Mouse (Mus musculus) WW6 (cell line): ENCODE data around the gene Hspa12a.
A peak's percentile ranks its signal among the peaks of the same experiment; 100 is the strongest.

Experiments used
- DNase-seq: peaks from one replicate; pipeline ENCODE4 v3.0.0-alpha.2; 2013; ENCODE audit warnings: low read depth, low spot score

Hspa12a gene

DNA sequence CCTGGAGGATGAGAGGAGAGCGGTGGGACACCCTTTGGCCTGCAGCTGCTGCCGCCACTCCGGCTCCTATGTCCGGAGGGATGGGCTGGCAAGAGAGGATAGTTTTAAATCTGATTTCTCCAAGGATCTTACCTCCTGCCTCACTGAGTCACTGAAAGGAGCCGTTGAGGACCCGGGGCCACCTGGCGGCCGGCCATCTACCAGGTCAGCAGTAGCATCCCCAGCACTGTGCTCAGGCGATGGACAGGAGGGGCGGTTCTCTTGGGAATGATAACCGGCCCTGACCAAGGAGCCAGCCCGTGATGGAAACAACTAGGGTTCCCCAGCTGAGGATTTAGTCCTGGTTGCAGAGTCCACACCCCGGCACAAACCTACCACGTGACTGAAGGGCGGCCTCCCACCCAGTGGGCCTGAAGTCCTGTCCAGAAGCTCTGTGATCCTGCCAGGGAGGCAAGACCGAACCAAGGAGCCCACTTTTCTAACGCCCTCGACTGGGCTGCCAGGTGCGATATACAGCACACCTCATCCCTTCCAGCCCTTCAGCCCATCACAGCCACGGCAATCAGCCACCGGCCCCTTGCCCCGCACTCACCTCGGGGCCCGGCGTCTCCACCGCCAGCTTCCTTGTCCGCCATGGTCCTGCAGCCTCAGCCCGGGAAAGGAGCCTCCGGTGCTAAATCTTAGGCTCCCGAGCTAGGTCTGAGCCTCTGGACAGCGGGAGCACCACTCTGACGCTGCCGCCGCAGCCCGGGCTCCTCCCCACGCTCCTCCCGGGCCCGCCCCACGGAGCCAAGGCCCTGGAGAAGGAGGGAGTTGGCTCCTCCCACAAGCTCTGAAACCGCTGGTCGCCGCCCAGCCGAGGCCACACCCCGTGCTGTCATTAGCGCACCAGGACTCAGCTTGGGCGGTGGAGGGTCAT is 82.9 kb downstream of the Hspa12a start:
- DNase-seq: peak; percentile 53

DNA sequence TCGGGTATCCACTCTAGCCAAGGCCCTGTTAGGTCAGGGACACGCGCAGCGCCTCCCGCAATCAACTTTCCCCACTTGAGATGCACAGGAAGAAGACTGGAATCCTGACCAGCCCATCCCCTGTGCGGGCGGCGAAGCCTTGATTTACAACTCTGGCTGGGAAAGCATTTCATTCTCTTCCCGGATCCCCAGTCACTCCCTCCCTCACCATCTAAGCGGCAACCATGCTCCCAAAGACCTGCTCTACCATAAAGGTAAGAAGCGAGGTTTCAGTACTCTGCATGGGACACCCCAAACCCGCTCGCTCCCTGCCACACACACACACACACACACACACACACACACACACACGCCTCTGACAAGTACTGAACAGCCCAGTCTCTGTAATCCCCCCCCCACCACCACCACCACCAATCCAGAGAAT is 83.6 kb downstream of the Hspa12a start:
- no peak for DNase-seq

DNA sequence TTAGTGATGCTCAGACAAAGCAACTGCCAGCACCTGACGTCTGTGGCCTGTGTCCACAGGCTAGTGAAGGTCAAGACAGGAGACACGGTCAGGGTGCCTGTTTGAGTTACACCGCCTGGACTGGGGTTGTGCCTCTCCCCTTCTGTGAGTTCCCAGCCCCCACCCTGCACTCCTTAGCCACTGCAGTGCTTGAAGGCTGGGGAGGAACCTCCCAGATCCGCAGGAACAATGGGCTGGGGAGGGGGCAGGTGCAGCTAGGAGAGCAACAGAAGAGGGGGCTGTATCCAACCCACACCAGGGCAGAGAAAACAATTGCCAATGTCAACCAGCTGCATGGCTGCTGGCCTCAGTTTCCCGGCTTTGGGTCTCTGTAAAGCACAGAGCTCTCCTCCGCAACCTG is 84.1 kb downstream of the Hspa12a start:
- no peak for DNase-seq

DNA sequence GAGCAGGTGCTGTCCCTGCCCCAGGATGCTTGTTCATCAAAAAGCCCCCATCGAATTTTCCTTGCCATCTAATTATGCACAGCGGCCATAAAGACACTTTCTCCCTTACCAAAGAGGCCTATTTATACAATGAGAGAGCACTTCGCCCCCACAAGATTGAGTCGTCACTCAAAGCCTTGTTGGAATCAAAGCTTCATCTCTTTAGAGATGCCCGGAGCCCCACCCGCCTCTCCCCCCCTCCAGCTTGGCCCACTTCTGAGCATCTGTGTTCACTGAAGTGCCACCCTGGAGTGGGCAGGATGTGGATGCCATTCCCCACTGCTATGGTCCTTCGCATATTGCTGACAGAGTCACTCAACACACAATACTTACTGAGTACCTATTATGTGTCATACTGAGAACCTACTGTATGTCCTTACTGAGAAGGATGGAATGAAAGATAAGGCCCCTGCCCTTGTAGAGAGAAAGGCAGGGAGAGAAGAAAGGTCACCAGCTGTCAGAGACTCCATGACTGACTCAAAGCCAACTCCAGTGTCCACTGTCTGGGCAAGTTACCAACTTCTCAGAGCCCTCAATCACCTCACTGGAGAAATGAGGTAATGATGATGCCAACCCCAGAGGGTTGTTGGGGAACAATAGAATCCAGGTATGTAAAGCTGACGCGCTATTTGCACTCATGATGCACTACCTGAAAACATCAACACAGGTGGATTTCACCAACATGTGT is 87.2 kb downstream of the Hspa12a start:
- no peak for DNase-seq

DNA sequence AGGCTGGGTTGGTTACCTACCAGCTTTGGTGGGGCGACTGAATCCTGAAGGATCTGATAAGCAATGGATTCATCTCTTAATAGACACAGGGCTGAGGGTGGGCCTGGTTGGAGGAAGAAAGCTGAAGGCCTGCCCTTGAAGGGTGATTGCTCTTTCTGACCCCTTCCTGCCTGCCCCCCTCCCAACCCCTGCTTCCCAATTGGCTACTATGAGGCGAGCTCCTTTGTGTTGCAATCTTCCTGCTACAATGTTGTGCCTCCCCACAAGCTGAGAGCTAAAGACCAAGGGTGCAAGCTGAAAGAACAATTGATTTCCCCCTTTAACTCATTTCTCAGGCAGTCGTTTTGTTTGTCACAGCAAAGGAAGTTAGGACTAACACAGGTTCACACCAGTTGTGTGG is 88.6 kb downstream of the Hspa12a start:
- no peak for DNase-seq

DNA sequence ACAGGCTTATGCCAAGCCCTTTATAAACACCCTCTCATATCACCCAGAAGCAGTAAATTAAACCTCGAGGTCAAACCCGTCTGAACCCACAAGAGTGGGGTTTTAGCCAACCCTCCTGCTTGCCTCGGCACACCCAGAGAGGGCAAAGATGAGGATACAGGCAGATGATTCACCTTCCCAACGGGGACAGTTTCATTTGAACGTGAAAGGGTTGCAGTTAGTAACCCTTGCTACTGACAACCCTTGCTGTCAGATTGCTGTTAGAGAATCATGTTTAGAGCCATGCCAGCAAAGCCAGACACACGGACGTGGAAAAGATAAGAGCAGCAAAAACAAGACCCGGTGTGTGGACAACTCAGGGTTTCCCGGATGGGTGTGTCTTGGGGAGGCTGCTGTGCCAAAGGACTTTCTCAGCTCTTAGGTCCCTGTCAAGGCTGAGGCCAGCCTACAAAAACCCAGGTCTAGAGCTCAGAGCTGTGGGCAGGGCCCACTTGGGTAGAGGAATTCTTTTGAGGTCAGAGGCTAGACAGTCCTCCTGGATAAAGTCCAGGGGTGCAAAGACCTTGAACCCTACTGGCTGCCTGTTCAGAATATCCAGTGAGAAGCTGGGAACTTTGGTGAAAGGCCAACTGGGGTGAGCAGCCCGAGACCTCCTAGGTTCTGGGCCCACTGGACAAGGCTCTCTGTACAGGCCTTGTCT is 90.3 kb downstream of the Hspa12a start:
- DNase-seq: no peak

DNA sequence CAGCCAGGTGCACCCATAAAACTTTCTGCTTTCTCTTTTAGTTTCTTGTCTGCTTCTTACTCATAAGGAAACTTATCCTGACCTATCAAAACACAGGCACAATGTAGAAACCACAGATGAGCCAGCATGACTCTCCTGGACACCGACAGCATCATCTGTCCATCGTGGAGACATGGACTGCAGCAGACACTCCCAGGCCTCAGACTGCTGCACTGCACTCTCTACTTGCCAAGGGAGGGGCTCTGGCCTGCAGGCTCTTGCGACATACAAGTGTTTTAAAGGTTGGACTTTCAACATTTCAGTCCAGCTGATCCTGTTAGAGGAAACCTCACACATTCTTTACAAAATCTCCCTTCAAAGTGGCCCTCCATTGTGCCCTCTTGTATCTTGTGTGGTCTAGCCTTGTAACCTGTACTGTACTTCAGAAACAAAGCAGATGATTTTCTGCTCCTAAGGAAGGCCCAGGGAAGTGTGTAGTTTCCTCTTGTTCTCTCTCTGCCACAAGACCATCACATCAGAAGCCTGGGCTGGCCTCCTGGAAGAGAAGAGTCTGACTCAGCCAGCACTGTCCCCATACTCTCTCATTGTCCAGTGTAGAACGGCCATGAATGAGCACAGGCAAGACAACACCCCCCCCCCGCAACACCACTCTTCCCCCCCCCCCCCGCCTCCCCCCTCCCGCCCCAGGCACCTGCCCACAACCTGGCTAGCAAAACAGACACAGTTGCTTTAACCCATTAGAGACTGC is 92.6 kb downstream of the Hspa12a start:
- no peak for DNase-seq

DNA sequence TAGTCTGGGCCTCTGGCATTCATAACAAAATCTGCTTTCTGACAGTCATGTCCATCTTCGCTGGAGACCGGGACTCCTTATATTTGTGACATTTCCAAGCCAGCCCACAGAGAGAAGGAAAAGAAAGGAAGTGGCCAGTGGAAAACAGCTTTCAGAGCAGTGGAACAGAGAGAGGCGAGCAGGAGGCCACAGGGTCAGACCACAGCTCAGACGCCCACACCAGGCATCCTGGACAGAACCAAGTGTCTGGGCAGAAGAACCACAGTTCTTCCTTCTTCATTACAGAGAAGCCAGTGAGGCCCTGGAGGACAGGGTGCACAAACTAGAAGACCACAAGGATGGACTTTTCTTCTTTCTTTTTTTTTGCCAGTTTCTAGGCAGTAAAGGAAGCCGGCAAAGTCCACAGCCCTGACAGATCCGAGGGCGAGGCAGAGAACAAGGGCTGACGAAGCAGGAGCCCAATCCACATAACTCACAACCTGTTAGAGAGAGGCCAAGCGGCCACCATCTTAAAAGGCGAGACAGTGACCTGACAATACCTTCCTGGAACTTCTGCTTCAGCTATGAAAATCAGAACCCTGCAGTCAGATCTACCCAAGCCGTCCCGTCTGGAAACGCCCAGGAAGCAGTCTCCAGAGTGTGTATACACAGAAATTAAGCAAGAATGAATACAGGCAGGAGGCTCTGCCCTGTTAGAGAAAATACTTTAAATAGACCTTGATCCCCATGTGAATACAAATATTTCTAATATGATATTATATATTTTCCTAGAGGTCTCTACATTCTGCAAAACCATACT is 93.9 kb downstream of the Hspa12a start:
- no peak for DNase-seq

DNA sequence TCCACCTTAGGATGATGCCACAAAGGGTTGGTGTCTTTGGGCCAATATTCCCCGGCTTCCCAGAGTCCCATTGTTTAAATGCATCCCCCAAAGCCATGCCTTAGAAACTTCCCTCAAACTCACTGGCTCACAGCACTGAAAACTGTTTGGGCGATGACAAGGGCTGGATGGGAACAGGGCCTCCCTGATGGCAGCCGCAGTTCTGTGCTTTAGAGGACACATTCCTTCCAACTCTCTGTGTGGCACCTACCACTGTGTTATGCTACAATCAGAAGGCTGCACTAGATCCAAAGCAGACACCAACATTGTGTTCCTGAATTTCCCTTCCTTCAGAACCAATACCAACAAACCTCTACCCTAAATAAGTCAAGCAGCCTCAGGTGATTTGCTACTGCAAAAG is 99.8 kb downstream of the Hspa12a start:
- no peak for DNase-seq

DNA sequence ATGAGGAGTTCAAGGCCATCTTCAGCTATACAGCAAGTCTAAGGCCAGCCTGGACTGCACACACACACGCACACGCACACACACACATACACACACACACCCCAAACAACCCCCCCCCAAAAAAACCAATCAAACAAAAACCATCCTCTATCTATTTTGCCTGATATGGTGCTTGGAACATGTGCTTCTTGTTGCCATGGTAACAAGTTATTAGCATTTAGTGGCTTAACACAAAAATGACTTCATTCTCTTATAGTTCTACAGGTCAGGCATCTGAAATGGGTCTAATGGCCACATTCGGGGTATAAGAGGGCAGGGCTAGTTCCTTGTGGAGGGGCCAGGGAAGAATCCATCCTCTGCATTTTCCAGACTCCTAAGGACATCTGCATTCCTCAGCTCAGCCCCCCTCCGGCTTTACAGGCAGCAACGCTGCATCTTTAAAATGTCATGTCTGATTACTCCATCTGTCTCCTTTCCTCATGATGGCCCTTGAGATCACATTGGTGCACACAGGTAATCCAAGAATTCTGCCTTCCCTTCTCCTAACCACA is 102.7 kb downstream of the Hspa12a start:
- no peak for DNase-seq

DNA sequence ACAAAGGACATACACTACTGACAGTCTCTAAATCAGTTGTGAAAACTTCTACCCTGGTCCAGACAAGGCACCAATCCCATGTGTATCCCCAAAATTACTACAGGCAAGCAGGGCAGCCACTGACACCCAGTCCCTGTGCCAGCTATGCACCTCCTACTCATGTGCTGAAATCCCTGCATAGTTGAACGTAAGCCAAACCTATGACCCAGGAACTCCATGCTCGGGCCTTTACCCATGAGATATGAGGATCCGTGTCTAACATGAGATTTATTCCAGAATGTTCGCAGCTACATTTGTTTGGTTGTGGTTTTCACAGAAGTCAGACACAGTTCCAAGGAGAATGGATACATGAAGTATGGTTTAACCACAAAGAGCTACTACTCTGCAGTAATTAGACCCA is 103.6 kb downstream of the Hspa12a start:
- DNase-seq: no peak

DNA sequence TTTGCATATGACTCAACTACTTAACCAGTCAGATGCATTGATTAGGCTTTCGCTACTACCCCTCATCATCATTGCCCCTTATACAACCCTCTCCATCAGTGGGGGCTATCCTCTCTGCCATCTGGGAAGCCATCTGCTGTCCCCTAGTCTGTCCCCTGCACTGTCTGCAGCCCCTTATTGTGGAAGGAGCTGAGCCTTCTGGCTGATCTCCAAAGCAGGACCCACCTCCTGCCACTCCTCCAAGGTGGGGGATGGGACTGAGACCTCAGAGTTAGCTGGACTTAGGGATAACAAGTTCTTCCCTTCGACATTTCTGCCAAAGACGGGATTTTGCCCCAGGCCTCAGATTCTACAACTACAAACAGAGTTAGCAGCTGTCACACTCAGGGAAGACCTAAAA is 104.1 kb downstream of the Hspa12a start:
- DNase-seq: no peak

DNA sequence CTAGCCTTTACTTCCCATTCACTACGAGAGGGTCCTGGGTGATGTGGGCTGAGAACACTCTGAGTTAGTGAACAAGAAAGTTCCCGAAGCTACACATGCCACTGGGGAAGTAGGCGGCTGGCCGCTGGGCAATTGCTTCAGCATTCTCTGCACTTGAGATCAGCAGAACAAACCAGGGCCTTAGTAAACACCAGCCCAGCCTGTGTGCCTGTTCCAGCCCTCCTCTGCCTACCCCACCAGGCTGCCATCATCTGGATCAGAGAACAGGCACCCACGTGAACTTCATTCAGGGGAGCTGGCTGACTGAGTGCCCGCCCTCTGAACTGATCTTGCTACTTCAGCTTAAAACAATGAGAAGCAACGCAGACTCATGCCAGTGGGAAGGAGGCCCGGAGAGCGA is 104.7 kb downstream of the Hspa12a start:
- no peak for DNase-seq

DNA sequence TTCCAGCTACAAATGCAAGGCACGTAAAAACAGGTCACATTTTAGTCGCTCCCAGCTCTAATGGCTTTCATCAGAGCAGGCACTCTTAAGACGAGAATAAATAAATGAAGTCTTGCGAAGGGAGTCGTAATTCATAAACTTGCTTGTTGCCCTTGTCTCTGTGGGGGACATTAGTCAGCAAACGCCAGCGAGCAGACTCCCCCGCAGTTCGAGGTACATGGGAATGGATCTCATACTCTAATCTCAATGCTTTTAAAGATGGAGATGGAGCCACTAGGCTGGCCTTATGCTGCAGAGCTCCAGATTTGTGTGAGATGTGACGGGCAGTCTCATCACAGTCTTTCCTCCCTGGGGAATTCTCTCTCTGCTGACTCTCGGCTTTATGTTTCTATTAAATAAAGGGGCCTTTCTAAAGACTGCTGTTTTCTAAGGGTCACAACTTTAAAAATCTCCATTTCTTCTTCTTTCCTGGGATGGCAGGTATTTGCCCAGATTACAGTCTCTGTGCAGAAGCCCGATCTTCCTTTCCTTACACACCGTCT is 109.7 kb downstream of the Hspa12a start:
- DNase-seq: no peak

DNA sequence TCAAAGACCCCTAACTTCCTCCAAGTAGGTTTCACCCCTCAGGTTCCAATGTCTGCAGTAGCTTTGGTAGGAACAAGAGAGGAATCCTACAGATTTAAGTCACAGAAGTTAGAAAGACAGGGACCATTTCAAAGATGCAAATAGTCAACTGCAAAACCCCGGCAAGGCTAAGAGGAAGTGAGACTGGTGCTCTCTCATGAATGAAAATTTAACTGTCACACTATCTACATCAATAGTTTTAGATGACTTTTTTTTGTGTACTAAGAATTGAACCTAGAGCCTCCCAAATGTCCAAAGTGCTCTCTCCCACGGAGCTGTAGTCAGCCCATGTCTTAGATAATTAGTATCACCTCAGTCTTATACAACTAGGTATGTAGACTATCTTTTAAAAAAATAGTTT is 110.5 kb downstream of the Hspa12a start:
- no peak for DNase-seq

DNA sequence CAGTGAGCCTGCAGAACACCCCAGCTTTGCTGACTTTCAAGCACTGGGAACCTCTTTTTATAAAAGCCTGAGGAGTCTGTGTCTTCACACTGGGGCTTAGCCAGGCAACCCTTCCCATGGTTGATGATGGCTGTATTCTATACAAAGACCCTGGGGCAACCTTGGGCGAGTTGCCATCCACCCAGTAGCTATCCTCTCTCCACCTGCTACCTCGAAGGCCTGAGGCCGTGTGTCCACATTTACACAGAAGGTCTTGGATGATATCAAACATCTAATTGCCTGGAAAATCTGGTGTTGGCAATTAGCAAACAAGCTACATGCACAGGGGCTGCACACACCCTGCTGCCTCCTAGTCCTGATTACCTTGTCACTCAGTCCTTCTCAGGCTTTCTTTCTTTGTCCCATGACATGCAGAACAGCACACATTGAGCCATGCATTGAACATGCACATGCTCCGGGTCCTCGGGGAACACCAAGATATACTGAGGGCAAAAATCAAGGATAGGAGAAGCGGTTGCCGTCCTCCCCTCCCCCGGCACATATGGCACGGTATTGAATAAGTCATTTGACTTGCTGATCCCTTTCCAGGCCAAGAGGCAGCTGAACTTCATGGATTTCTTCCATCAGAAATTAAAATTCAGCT is 112.1 kb downstream of the Hspa12a start:
- DNase-seq: no peak

DNA sequence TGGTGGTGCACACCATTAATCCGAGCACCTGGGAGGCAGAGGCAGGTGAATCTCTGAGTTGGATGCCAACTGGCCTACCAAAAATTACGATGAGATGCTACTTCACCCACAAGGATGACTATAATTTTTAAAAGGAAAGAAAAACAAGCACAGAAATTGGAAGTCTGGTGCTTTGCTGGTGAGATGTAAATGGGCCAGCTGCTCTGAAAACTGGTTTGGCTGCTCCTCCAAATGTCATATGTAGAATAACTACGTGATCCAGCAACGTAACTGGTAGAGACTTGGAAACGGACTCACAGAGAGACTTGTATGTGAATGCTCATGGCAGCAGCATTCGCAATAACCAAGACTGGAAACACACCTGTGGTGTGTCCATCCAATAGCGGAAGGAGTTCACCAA is 113.3 kb downstream of the Hspa12a start:
- DNase-seq: no peak

DNA sequence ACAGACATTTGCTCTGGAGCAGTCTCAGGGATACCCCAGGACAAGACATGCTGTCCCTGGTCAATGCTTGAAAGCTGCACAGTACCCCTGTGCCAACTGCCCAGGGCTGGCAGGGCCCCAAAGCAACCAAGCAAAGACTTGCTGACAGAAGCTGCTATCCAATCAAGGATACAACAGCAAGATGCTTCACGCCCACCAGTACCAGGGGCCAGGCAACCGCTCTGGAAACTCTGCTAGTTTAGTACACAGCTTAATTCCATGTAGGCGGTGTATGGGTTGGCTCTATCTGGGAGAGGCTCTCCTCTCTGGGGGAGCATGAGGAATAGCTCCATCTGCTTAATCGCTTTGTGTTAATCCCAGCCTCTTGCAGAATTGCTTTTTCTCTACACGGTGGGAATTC is 113.9 kb downstream of the Hspa12a start:
- DNase-seq: no peak

DNA sequence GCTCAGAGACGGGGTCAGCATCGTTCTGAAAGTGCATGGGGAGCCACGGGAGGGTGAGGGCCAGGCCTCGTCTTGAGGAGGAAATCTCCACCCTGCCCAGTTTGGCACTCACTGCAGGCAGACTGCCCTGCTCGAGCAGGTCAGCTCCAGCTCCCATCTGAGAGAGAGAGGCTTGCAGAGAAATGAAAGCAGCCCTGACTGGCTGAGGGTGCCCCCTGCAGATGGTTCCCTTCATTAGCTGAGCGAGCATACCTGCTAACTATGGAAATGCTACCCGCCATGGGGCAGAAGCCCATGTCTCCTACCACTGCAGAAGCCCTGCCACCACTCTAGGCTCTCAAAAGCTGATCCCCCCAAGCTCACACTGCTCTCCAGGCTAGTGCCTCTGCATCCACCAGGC is 115.8 kb downstream of the Hspa12a start:
- no peak for DNase-seq

DNA sequence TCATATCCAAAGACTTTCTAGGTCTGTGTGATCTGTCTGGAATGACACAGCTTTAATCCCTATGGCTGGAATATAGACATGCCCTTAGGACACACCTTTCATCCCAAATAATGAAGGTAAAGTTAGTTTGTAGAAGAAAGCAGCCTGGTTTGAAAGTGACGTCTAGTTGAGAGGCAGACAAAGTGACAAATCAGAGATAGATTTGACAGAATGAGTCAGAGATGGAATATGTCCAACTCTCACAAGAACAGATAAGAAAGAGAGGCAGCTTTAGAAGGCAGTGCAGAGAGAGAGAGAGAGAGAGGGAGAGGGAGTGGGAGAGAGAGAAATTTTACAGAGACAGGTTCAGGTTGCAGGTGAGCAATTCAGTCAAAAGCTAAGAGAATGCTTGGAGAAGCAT is 119.1 kb downstream of the Hspa12a start:
- DNase-seq: no peak
